Mouse (Mus musculus): ENCODE results near the gene Mrpl11. TPM values are rescaled to one million over a fixed set of nuclear protein-coding genes. Genes with fewer than 3 reads are reported as not detected.
A peak's percentile ranks its signal among the peaks of the same experiment; 100 is the strongest.

Mrpl11 gene
- polyA plus RNA-seq, 1 experiment = 68.5 TPM

GRCm38 (mm10) chr19:4989013-4989412 lies 27.1 kb downstream of the Mrpl11 start:
- Histone ChIP-seq H3K4me3 (replicated peaks; ENCODE audit: insufficient read depth, low read depth, low read length) (peak overlapping the region; percentile 65), H3K27me3 (ENCODE audit: control insufficient read depth, insufficient read depth, low read length) (0 out of 2 replicates have a peak, but pooled peaks cover 1% of the 10 kb centered on the region), H3K27ac (ENCODE audit: insufficient read depth, low read length) (no peak overlapping the region), H3K4me1 (ENCODE audit: control insufficient read depth, insufficient read depth, low read length) (peaks cover 33% of the 10 kb centered on the region)
- WGBS = under 1% methylated on average over 13 of the region's 13 CpGs
- DNase-seq = peak; percentile 47 to 64
- no peak for TF ChIP-seq POLR2A (IDR thresholded peaks at IDR 0.05; ENCODE audit: borderline replicate concordance, insufficient read depth, low read length)
- no peak for TF ChIP-seq CTCF (IDR thresholded peaks at IDR 0.05; ENCODE audit: borderline replicate concordance, insufficient read depth, low read depth, low read length)

GRCm38 (mm10) chr19:4989434-4990255 lies 27.7 kb downstream of the Mrpl11 start:
- TF ChIP-seq CTCF (IDR thresholded peaks at IDR 0.05; ENCODE audit: borderline replicate concordance, insufficient read depth, low read depth, low read length) = no peak
- peak; percentile 80 for TF ChIP-seq POLR2A (IDR thresholded peaks at IDR 0.05; ENCODE audit: borderline replicate concordance, insufficient read depth, low read length)
- WGBS = 2% methylated on average over 47 of the region's 47 CpGs
- H3K4me3 ChIP-seq (replicated peaks; ENCODE audit: insufficient read depth, low read depth, low read length) = peak overlapping the region; percentile 65
- peak; percentile 89 for DNase-seq
- H3K27me3 ChIP-seq (ENCODE audit: control insufficient read depth, insufficient read depth, low read length) = no peaks in the 10 kb centered on the region
- H3K4me1 ChIP-seq (ENCODE audit: control insufficient read depth, insufficient read depth, low read length) = peaks cover 35% of the 10 kb centered on the region
- H3K27ac ChIP-seq (ENCODE audit: insufficient read depth, low read length) = peak overlapping the region; percentile 72

- H3K27me3 ChIP-seq (ENCODE audit: control insufficient read depth, insufficient read depth, low read length) = no peaks in the 10 kb centered on the region
- peaks cover 41% of the 10 kb centered on the region for H3K4me1 ChIP-seq (ENCODE audit: control insufficient read depth, insufficient read depth, low read length)
- H3K27ac ChIP-seq (ENCODE audit: insufficient read depth, low read length) = peak within 1 kb of the TSS; percentile 72
- 11% methylated on average over 4 of the region's 4 CpGs for whole genome bisulfite sequencing
- peak within 1 kb of the TSS; percentile 65 for H3K4me3 ChIP-seq (replicated peaks; ENCODE audit: insufficient read depth, low read depth, low read length)
- TF ChIP-seq POLR2A (IDR thresholded peaks at IDR 0.05; ENCODE audit: borderline replicate concordance, insufficient read depth, low read length) (no peak), CTCF (IDR thresholded peaks at IDR 0.05; ENCODE audit: borderline replicate concordance, insufficient read depth, low read depth, low read length) (no peak)
- DNase-seq = no peak
Observed at GRCm38 (mm10) chr19:4990256-4990625, 28.3 kb downstream of the Mrpl11 start, which contains the start of gene Npas4. Gene Npas4, minus strand, starts transcription at chr19:4990316.

- TF ChIP-seq POLR2A (IDR thresholded peaks at IDR 0.05; ENCODE audit: borderline replicate concordance, insufficient read depth, low read length) (no peak), CTCF (IDR thresholded peaks at IDR 0.05; ENCODE audit: borderline replicate concordance, insufficient read depth, low read depth, low read length) (no peak)
- 2% methylated on average over 21 of the region's 22 CpGs for WGBS
Observed at GRCm38 (mm10) chr19:4990716-4991115, 28.8 kb downstream of the Mrpl11 start.

GRCm38 (mm10) chr19:4992371-4992770 lies 30.4 kb downstream of the Mrpl11 start:
- H3K27me3 ChIP-seq (ENCODE audit: control insufficient read depth, insufficient read depth, low read length) = no peaks in the 10 kb centered on the region
- WGBS = 2% methylated on average over 8 of the region's 8 CpGs
- no peak overlapping the region for H3K4me3 ChIP-seq (replicated peaks; ENCODE audit: insufficient read depth, low read depth, low read length)
- peak overlapping the region; percentile 64; the same call in 1 of the 2 replicates for H3K27ac ChIP-seq (ENCODE audit: insufficient read depth, low read length)
- peaks cover 40% of the 10 kb centered on the region for H3K4me1 ChIP-seq (ENCODE audit: control insufficient read depth, insufficient read depth, low read length)
- TF ChIP-seq POLR2A (IDR thresholded peaks at IDR 0.05; ENCODE audit: borderline replicate concordance, insufficient read depth, low read length) (no peak), CTCF (IDR thresholded peaks at IDR 0.05; ENCODE audit: borderline replicate concordance, insufficient read depth, low read depth, low read length) (no peak)
- no peak for DNase-seq

More at GRCm38 (mm10) chr19:4990716-4991115, 28.8 kb downstream of the Mrpl11 start:
- peak; percentile 62 to 68 for DNase-seq
- no peaks in the 10 kb centered on the region for H3K27me3 ChIP-seq (ENCODE audit: control insufficient read depth, insufficient read depth, low read length)
- peaks cover 41% of the 10 kb centered on the region for H3K4me1 ChIP-seq (ENCODE audit: control insufficient read depth, insufficient read depth, low read length)
- H3K4me3 ChIP-seq (replicated peaks; ENCODE audit: insufficient read depth, low read depth, low read length) = peak overlapping the region; percentile 16
- H3K27ac ChIP-seq (ENCODE audit: insufficient read depth, low read length) = no peak overlapping the region

- Histone ChIP-seq H3K4me3 (replicated peaks; ENCODE audit: insufficient read depth, low read depth, low read length) (peak overlapping the region; percentile 38), H3K4me1 (ENCODE audit: control insufficient read depth, insufficient read depth, low read length) (peaks cover 35% of the 10 kb centered on the region), H3K27ac (ENCODE audit: insufficient read depth, low read length) (peak overlapping the region; percentile 64), H3K27me3 (ENCODE audit: control insufficient read depth, insufficient read depth, low read length) (no peaks in the 10 kb centered on the region)
- peak; percentile 91 to 98 for DNase-seq
- under 1% methylated on average over 9 of the region's 9 CpGs for WGBS
- TF ChIP-seq POLR2A (IDR thresholded peaks at IDR 0.05; ENCODE audit: borderline replicate concordance, insufficient read depth, low read length) = no peak
- 0 out of 2 replicates have a peak, but pooled peaks have one; percentile 8 for TF ChIP-seq CTCF (IDR thresholded peaks at IDR 0.05; ENCODE audit: borderline replicate concordance, insufficient read depth, low read depth, low read length)
Observed at GRCm38 (mm10) chr19:4992904-4993303, 31.0 kb downstream of the Mrpl11 start.

GRCm38 (mm10) chr19:4994043-4994442 lies 32.1 kb downstream of the Mrpl11 start:
- 52% methylated on average over 5 of the region's 5 CpGs for WGBS
- Histone ChIP-seq H3K27me3 (ENCODE audit: control insufficient read depth, insufficient read depth, low read length) (no peaks in the 10 kb centered on the region), H3K27ac (ENCODE audit: insufficient read depth, low read length) (no peak overlapping the region), H3K4me3 (replicated peaks; ENCODE audit: insufficient read depth, low read depth, low read length) (no peak overlapping the region), H3K4me1 (ENCODE audit: control insufficient read depth, insufficient read depth, low read length) (peaks cover 31% of the 10 kb centered on the region)
- no peak for DNase-seq
- TF ChIP-seq POLR2A (IDR thresholded peaks at IDR 0.05; ENCODE audit: borderline replicate concordance, insufficient read depth, low read length) (no peak), CTCF (IDR thresholded peaks at IDR 0.05; ENCODE audit: borderline replicate concordance, insufficient read depth, low read depth, low read length) (no peak)

Measured in cerebellum, adult 2 months (tissue).